ENCODE assay signal across 8 mouse cellular contexts in genomic region chr2:35621796-35622195, GRCm38 (mm10).
A peak's percentile ranks its signal among the peaks of the same experiment; 100 is the strongest.
DNase-seq lines count a peak whose midpoint lies in the region; ATAC-seq and TF ChIP-seq lines count a peak whose summit lies in the region.

No protein-coding gene starts in this region.

- H3K4me3 ChIP-seq in E14TG2a.4 (replicated peaks; ENCODE audit: low read length), result peak overlapping the region; percentile 85
- peak overlapping the region; percentile 89 for H3K4me3 ChIP-seq in embryonic facial prominence, embryonic 11.5 days (ENCODE audit: low read depth, low read length)
- H3K4me3 ChIP-seq in heart, embryonic 16.5 days (ENCODE audit: low read length), result peak overlapping the region; percentile 79
- peak overlapping the region; percentile 75 for H3K4me3 ChIP-seq in stomach, embryonic 16.5 days (replicated peaks; ENCODE audit: low read length)

- H3K9ac ChIP-seq in embryonic facial prominence, embryonic 11.5 days (replicated peaks; ENCODE audit: low read length), result peak overlapping the region; percentile 92
- peak overlapping the region; percentile 90 for H3K9ac ChIP-seq in heart, embryonic 16.5 days (ENCODE audit: low read length)
- peak overlapping the region; percentile 79 for H3K9ac ChIP-seq in stomach, embryonic 16.5 days (ENCODE audit: low read length)

- peaks cover 24% of the 10 kb centered on the region for H3K36me3 ChIP-seq in E14TG2a.4 (ENCODE audit: insufficient read depth, low read length)
- H3K36me3 ChIP-seq in embryonic facial prominence, embryonic 11.5 days (replicated peaks; ENCODE audit: control insufficient read depth, insufficient read depth, low read depth, low read length), result no peaks in the 10 kb centered on the region
- H3K36me3 ChIP-seq in heart, embryonic 16.5 days (ENCODE audit: control insufficient read depth, insufficient read depth), result no peaks in the 10 kb centered on the region
- H3K36me3 ChIP-seq in stomach, embryonic 16.5 days (ENCODE audit: control insufficient read depth, insufficient read depth, low read length), result no peaks in the 10 kb centered on the region

- H3K27me3 ChIP-seq in E14TG2a.4 (ENCODE audit: insufficient read depth, low read length), result peaks cover 43% of the 10 kb centered on the region
- H3K27me3 ChIP-seq in embryonic facial prominence, embryonic 11.5 days (ENCODE audit: control insufficient read depth, insufficient read depth, low read length), result no peaks in the 10 kb centered on the region
- no peaks in the 10 kb centered on the region for H3K27me3 ChIP-seq in heart, embryonic 16.5 days (ENCODE audit: control insufficient read depth, insufficient read depth, low read length)
- no peaks in the 10 kb centered on the region for H3K27me3 ChIP-seq in stomach, embryonic 16.5 days (ENCODE audit: control insufficient read depth, insufficient read depth, low read length)

- H3K27ac ChIP-seq in embryonic facial prominence, embryonic 11.5 days (replicated peaks; ENCODE audit: low read depth, low read length), result peak overlapping the region; percentile 82
- peak overlapping the region; percentile 76 for H3K27ac ChIP-seq in heart, embryonic 16.5 days (ENCODE audit: low read length)
- H3K27ac ChIP-seq in stomach, embryonic 16.5 days (ENCODE audit: low read length), result peak overlapping the region; percentile 68

- H3K4me2 ChIP-seq in embryonic facial prominence, embryonic 11.5 days (ENCODE audit: low read depth, low read length), result peak overlapping the region; percentile 83
- H3K4me2 ChIP-seq in heart, embryonic 16.5 days (ENCODE audit: low read depth, low read length), result peak overlapping the region; percentile 90
- H3K4me2 ChIP-seq in stomach, embryonic 16.5 days (ENCODE audit: low read depth, low read length), result peak overlapping the region; percentile 84

- peak; percentile 73 for ATAC-seq in embryonic facial prominence, embryonic 11.5 days (replicated peaks; ENCODE audit: insufficient number of reproducible peaks, low FRiP score, low TSS enrichment, low read depth)
- peak; percentile 74 for ATAC-seq in heart, embryonic 16.5 days (replicated peaks; ENCODE audit: extremely low read depth, insufficient read depth, low FRiP score)
- peak; percentile 85 for ATAC-seq in stomach, embryonic 16.5 days (ENCODE audit: insufficient read depth, low FRiP score)
- no peak for ATAC-seq in activated CD4-positive, CD25-positive, alpha-beta regulatory T cell, adult 4 months

- 1% methylated on average over 28 of the region's 41 CpGs for WGBS in embryonic facial prominence, embryonic 11.5 days
- WGBS in heart, embryonic 16.5 days, result under 1% methylated on average over 39 of the region's 41 CpGs
- 1% methylated on average over 41 of the region's 41 CpGs for WGBS in stomach, embryonic 16.5 days

- no peak for TF ChIP-seq CTCF in E14TG2a.4 (conservative IDR thresholded peaks at IDR 0.05; ENCODE audit: low read length)

- H3K4me1 ChIP-seq in E14TG2a.4 (replicated peaks; ENCODE audit: low read depth, low read length), result peaks cover 83% of the 10 kb centered on the region
- peaks cover 34% of the 10 kb centered on the region for H3K4me1 ChIP-seq in embryonic facial prominence, embryonic 11.5 days (ENCODE audit: control insufficient read depth, insufficient read depth, low read length)
- peaks cover 71% of the 10 kb centered on the region for H3K4me1 ChIP-seq in heart, embryonic 16.5 days (ENCODE audit: control insufficient read depth, insufficient read depth, low read length)
- H3K4me1 ChIP-seq in stomach, embryonic 16.5 days (ENCODE audit: control insufficient read depth, insufficient read depth, low read length), result peaks cover 75% of the 10 kb centered on the region

- peak; percentile 83 for DNase-seq in adrenal gland, postnatal 14 days
- DNase-seq in embryonic facial prominence, embryonic 11.5 days (ENCODE audit: low spot score), result peak; percentile 92
- peak; percentile 86 for DNase-seq in kidney, postnatal 10 days
- peak; percentile 73 for DNase-seq in lung, postnatal 36 days

- no peaks in the 10 kb centered on the region for H3K9me3 ChIP-seq in E14TG2a.4 (ENCODE audit: low read length)
- H3K9me3 ChIP-seq in embryonic facial prominence, embryonic 11.5 days (replicated peaks; ENCODE audit: control insufficient read depth, low read length), result no peaks in the 10 kb centered on the region
- no peaks in the 10 kb centered on the region for H3K9me3 ChIP-seq in heart, embryonic 16.5 days (replicated peaks; ENCODE audit: control insufficient read depth, low read length)
- H3K9me3 ChIP-seq in stomach, embryonic 16.5 days (replicated peaks; ENCODE audit: control insufficient read depth, low read length), result no peaks in the 10 kb centered on the region
